Mouse (Mus musculus) cortical plate, adult 2 months (tissue): ENCODE results near the gene Prrxl1. TPM values are rescaled to one million over a fixed set of nuclear protein-coding genes. Genes with fewer than 3 reads are reported as not detected.

Experiments used
- H3K27ac ChIP-seq: fragments of 200-500 bp; 2 replicates; pipeline ENCODE4 v1.5.1; 2012; ENCODE audit warnings: low read length, control low read depth, inconsistent platforms; ENCODE audit not compliant: insufficient read depth
- H3K4me1 ChIP-seq: fragments of 200-500 bp; 2 replicates; pipeline ENCODE4 v1.6.1; 2011; ENCODE audit warnings: low read length; ENCODE audit not compliant: control insufficient read depth, insufficient read depth
- H3K4me3 ChIP-seq: fragments of 200-500 bp; 2 replicates; pipeline ENCODE4 v1.5.1; 2011; ENCODE audit warnings: mild to moderate bottlenecking, low read length, control low read depth; ENCODE audit not compliant: insufficient read depth
- CTCF ChIP-seq: fragments of 200-500 bp; IDR thresholded peaks from 2 replicates; pipeline ENCODE4 v1.5.1; 2011; ENCODE audit warnings: mild to moderate bottlenecking, control low read depth, low read length; ENCODE audit not compliant: insufficient read depth; ENCODE audit errors: extremely low read depth
- POLR2A ChIP-seq: fragments of 200-500 bp; IDR thresholded peaks from 2 replicates; pipeline ENCODE4 v1.6.1; 2011; ENCODE audit warnings: mild to moderate bottlenecking, low read length, control low read depth; ENCODE audit not compliant: insufficient read depth; ENCODE audit errors: extremely low read depth
- polyA plus RNA-seq: library from polyadenylated mRNA; depleted of rRNA; stranded (reverse); fragments of >200 nt; gene quantifications from 2 replicates; pipeline ENCODE4 v1.2.3, GENCODE M21; 2012; rRNA removed

The Prrxl1 gene
- polyA plus RNA-seq, result 0.06 TPM in 2 replicates

GRCm38 (mm10) chr14:32599290-32600041, at the start of gene Prrxl1:
TSS of gene Prrxl1 (plus strand) at chr14:32599407.
- TF ChIP-seq CTCF, result no peak
- TF ChIP-seq POLR2A, result no peak
- H3K27ac ChIP-seq, result no peak within 1 kb of the TSS
- no peak within 1 kb of the TSS for H3K4me3 ChIP-seq
- no peaks in the 10 kb centered on the region for H3K4me1 ChIP-seq

- no peak overlapping the region for H3K27ac ChIP-seq
- no peak overlapping the region for H3K4me3 ChIP-seq
- no peaks in the 10 kb centered on the region for H3K4me1 ChIP-seq
- TF ChIP-seq POLR2A (no peak), CTCF (peak; percentile 23; the same call in 1 of the 2 replicates)
These were observed 47.4 kb upstream of the Prrxl1 start for GRCm38 (mm10) chr14:32551854-32552253.

GRCm38 (mm10) chr14:32553198-32553903, 45.9 kb upstream of the Prrxl1 start:
- no peak for TF ChIP-seq POLR2A
- no peak for TF ChIP-seq CTCF
- H3K4me3 ChIP-seq, result no peak overlapping the region
- H3K27ac ChIP-seq, result no peak overlapping the region
- H3K4me1 ChIP-seq, result no peaks in the 10 kb centered on the region

- Histone ChIP-seq H3K4me3 (no peak overlapping the region), H3K27ac (no peak overlapping the region), H3K4me1 (no peaks in the 10 kb centered on the region)
- TF ChIP-seq CTCF (no peak), POLR2A (no peak)
These were observed 44.2 kb upstream of the Prrxl1 start for GRCm38 (mm10) chr14:32554860-32555526.

- Histone ChIP-seq H3K4me3 (no peak overlapping the region), H3K4me1 (no peaks in the 10 kb centered on the region), H3K27ac (no peak overlapping the region)
- TF ChIP-seq POLR2A (no peak), CTCF (no peak)
These were observed 37.8 kb upstream of the Prrxl1 start for GRCm38 (mm10) chr14:32561428-32561827.

GRCm38 (mm10) chr14:32563661-32564060, 35.5 kb upstream of the Prrxl1 start:
- Histone ChIP-seq H3K4me3 (no peak overlapping the region), H3K27ac (no peak overlapping the region), H3K4me1 (no peaks in the 10 kb centered on the region)
- TF ChIP-seq CTCF (no peak), POLR2A (no peak)

GRCm38 (mm10) chr14:32572519-32572918, 26.7 kb upstream of the Prrxl1 start:
- no peak overlapping the region for H3K27ac ChIP-seq
- H3K4me1 ChIP-seq, result no peaks in the 10 kb centered on the region
- no peak overlapping the region for H3K4me3 ChIP-seq
- TF ChIP-seq CTCF (peak; percentile 34), POLR2A (no peak)

GRCm38 (mm10) chr14:32578420-32578819, 20.8 kb upstream of the Prrxl1 start:
- H3K4me1 ChIP-seq, result no peaks in the 10 kb centered on the region
- no peak overlapping the region for H3K4me3 ChIP-seq
- TF ChIP-seq CTCF (no peak), POLR2A (no peak)
- no peak overlapping the region for H3K27ac ChIP-seq

GRCm38 (mm10) chr14:32583696-32584095, 15.5 kb upstream of the Prrxl1 start:
- Histone ChIP-seq H3K27ac (no peak overlapping the region), H3K4me3 (no peak overlapping the region), H3K4me1 (no peaks in the 10 kb centered on the region)
- no peak for TF ChIP-seq POLR2A
- TF ChIP-seq CTCF, result no peak
